In genomic region chr8:115788421-115788820, GRCm38 (mm10) we compare ENCODE assay signal across 23 mouse cellular contexts.
A peak's percentile ranks its signal among the peaks of the same experiment; 100 is the strongest.
DNase-seq lines count a peak whose midpoint lies in the region; ATAC-seq and TF ChIP-seq lines count a peak whose summit lies in the region.
"Had no signal": no experiment of that assay in that cellular context is flagged by ENCODE, and none has a peak within 500 bp of the region (broad histone marks: within the 10 kb centered on the region; RNA-seq: fewer than 3 reads in every experiment).

No protein-coding gene starts in this region.

- no peaks in the 10 kb centered on the region for H3K4me1 ChIP-seq in lung, adult 2 months (ENCODE audit: control insufficient read depth, insufficient read depth, low read length)
- H3K4me1 ChIP-seq: embryonic facial prominence, embryonic 13.5 days; heart, embryonic 12.5 days; hindbrain, embryonic 13.5 days; intestine, embryonic 15.5 days; limb, embryonic 10.5 days; liver, embryonic 12.5 days; lung, embryonic 15.5 days; neural tube, embryonic 15.5 days had no signal

- peak; percentile 88 for DNase-seq in heart, adult 11 months
- no peak for DNase-seq in heart, postnatal 25 days (ENCODE audit: low spot score)
- peak; percentile 28 for DNase-seq in lung, postnatal 25 days (ENCODE audit: low spot score)
- DNase-seq in lung, adult 2 months = no peak
- peak; percentile 58 for DNase-seq in adrenal gland, postnatal 10 days
- no peak for DNase-seq in cerebellum, postnatal 14 days
- DNase-seq in spleen, adult 12 weeks (ENCODE audit: low spot score) = no peak
- DNase-seq: cerebellum, adult 8-10 months; forebrain, postnatal 0 days; heart, postnatal 14 days; kidney, postnatal 14 days; thymus, postnatal 25 days had no signal

- TF ChIP-seq CTCF in lung, adult 2 months (IDR thresholded peaks at IDR 0.05; ENCODE audit: insufficient read depth, low read length) = no peak

- ATAC-seq in megakaryocyte, adult 5-6 weeks (ENCODE audit: poor library complexity, severe bottlenecking) = peak; percentile 49
- ATAC-seq: forebrain, postnatal 0 days; intestine, embryonic 15.5 days; liver, embryonic 12.5 days; midbrain, embryonic 16.5 days had no signal

- 70% methylated on average over 6 of the region's 6 CpGs for WGBS in lung, adult 2 months

- intact Hi-C loops in heart, postnatal 25 days (cut with DNase I) = no loop called here

- TF ChIP-seq POLR2A in lung, adult 2 months (IDR thresholded peaks at IDR 0.05; ENCODE audit: borderline replicate concordance, extremely low read depth, low read depth, low read length) = no peak

- no peak overlapping the region for H3K4me3 ChIP-seq in lung, adult 2 months (replicated peaks; ENCODE audit: extremely low read depth, low read depth, low read length)
- H3K4me3 ChIP-seq: embryonic facial prominence, embryonic 13.5 days; heart, embryonic 12.5 days; hindbrain, embryonic 13.5 days; intestine, embryonic 15.5 days; left cerebral cortex, adult 2 months; limb, embryonic 10.5 days; liver, embryonic 12.5 days; lung, embryonic 15.5 days; neural tube, embryonic 15.5 days had no signal

Comparison
In these comparisons a context has a peak if more than half of its experiments do, and no peak if none do; other contexts are left out.
1. DNase-seq: peak in heart, adult 11 months (single experiment), lung, postnatal 25 days (single experiment) and adrenal gland, postnatal 10 days (single experiment); none in heart, postnatal 25 days (single experiment), lung, adult 2 months (single experiment), cerebellum, postnatal 14 days (0 of 2) and spleen, adult 12 weeks (single experiment).